Mouse (Mus musculus) right cerebral cortex, postnatal 4 days (tissue): Measurements from ENCODE around the gene Mrpl3.
"Not testable (repeated sequence)": the region's sequence is repeated elsewhere in the genome, so short reads cannot be mapped to it uniquely, and the experiment has no call there.

Source experiments
- DNase-seq: peaks from one replicate; pipeline ENCODE4 v3.0.0-alpha.2; 2022

Mrpl3 gene

GRCm38 (mm10) chr9:105053147-105053557 lies at the start of gene Mrpl3:
Gene Mrpl3 (plus strand): TSS chr9:105053239.
- DNase-seq = peak; percentile 88

GRCm38 (mm10) chr9:105010721-105011120 lies 42.3 kb upstream of the Mrpl3 start:
- no peak for DNase-seq

- no peak for DNase-seq
Observed at GRCm38 (mm10) chr9:105018186-105018585, 34.9 kb upstream of the Mrpl3 start.

GRCm38 (mm10) chr9:105028311-105028710 lies 24.7 kb upstream of the Mrpl3 start:
- no peak for DNase-seq

GRCm38 (mm10) chr9:105032572-105032971 lies 20.5 kb upstream of the Mrpl3 start:
- no peak for DNase-seq

- no peak for DNase-seq
Observed at GRCm38 (mm10) chr9:105033641-105034040, 19.4 kb upstream of the Mrpl3 start.

GRCm38 (mm10) chr9:105037847-105038246 lies 15.2 kb upstream of the Mrpl3 start:
- DNase-seq = no peak

- no peak for DNase-seq
Observed at GRCm38 (mm10) chr9:105046014-105046413, 7.0 kb upstream of the Mrpl3 start.

GRCm38 (mm10) chr9:105048351-105048750 lies 4.7 kb upstream of the Mrpl3 start:
- DNase-seq = peak; percentile 80

GRCm38 (mm10) chr9:105049636-105050035 lies 3.4 kb upstream of the Mrpl3 start:
- DNase-seq = no peak

- DNase-seq = no peak
Observed at GRCm38 (mm10) chr9:105050257-105050656, 2.8 kb upstream of the Mrpl3 start.

- no peak for DNase-seq
Observed at GRCm38 (mm10) chr9:105053812-105054211, 773 bp downstream of the Mrpl3 start.

GRCm38 (mm10) chr9:105069106-105069505 lies 16.1 kb downstream of the Mrpl3 start:
- no peak for DNase-seq

- no peak for DNase-seq
Observed at GRCm38 (mm10) chr9:105072991-105073748, 20.1 kb downstream of the Mrpl3 start.

- DNase-seq = no peak
Observed at GRCm38 (mm10) chr9:105074851-105075250, 21.8 kb downstream of the Mrpl3 start.

GRCm38 (mm10) chr9:105076756-105077424 lies 23.9 kb downstream of the Mrpl3 start:
- no peak for DNase-seq

- no peak for DNase-seq
Observed at GRCm38 (mm10) chr9:105078460-105078859, 25.4 kb downstream of the Mrpl3 start.

- no peak for DNase-seq
Observed at GRCm38 (mm10) chr9:105080246-105080645, 27.2 kb downstream of the Mrpl3 start.

GRCm38 (mm10) chr9:105100807-105101570 lies 48.0 kb downstream of the Mrpl3 start:
- no peak for DNase-seq

- DNase-seq = no peak
Observed at GRCm38 (mm10) chr9:105101911-105102310, 48.9 kb downstream of the Mrpl3 start.

- DNase-seq = no peak
Observed at GRCm38 (mm10) chr9:105103893-105104292, 50.9 kb downstream of the Mrpl3 start.

GRCm38 (mm10) chr9:105125206-105125605 lies 72.2 kb downstream of the Mrpl3 start:
- DNase-seq = not testable (repeated sequence)
